Mouse (Mus musculus) regulatory T cell (primary cell): Measurements from ENCODE around the gene Nicn1.
"Not testable (repeated sequence)": the region's sequence is repeated elsewhere in the genome, so short reads cannot be mapped to it uniquely, and the experiment has no call there.

Source experiments
- in situ Hi-C: fragments of 300-600 bp; cut with MboI, MseI; formaldehyde crosslinking; loops from one replicate; pipeline ENCODE4 v1.15.1; 2025; ENCODE audit warnings: high pct_unique_total_duplicates

Gene Nicn1

DNA sequence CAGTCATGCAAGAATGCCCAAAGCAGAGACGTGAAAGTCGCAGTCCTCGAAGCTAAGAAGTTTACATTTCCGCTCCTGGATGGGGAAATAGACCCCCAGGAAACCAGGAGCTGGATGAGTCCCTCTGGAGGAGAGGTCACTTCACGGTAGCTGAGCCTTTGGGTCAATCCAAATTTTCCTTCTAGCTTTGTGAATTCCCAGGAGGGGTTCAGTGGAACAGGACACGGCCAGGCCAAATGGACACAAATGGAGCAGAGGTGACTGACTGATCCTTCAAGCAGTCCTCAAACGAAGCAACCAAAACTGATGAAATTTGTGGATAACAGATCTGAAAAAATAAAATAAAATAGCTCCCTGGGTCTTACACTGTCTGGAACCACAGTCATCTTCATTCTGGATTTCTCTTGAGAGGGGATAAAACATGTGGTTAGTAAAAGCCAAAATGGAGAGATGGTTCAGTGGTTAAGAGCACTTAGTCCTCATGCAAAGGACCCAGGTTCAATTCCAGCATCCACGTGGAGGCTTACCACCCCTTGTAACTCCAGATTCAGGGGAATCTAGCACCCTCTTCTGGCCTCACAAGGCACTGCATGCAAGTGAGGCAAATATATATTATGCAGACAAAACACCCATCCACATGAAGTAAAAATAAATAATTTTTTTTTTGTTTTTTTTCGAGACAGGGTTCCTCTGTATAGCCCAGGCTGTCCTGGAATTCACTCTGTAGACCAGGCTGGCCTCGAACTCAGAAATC, 11.4 kb upstream of the Nicn1 start:
- in situ Hi-C loops = no loop called here

DNA sequence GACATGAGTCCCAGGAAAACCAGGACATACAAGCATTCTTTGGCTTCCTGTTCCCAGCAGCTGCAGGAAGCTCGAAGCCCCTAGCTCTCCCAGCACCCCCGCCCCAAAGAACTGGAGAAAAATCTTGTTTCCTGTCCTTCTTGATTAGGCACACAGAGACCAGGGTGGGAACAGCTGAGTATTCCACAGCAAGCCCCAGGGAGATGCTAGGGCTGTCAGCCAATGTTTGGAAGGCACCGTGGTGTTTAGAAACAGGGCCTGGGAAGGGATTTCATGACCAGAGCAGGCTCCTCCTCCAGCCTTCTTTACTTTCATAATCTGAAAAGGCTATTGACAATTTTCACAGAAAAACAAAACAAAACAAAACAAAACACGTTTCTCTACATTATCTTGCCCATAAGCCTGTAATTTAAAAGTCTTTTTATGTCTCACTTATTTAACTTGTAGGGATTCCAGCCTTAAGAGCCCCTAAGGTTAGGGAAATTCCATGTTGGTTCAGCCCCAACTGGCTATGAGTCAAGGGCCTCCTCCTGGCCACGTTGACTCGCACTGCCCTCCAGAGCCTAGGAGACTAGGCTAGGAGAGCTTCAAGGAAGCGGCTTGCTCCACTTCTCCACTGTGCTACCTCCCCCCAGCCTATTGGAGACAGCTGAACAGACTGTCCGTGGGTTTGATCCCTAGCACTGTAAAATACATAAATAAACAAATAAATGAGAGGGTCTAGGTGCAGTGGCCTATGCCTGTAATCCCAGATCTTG, 10.0 kb upstream of the Nicn1 start:
- in situ Hi-C loops = no loop called here

DNA sequence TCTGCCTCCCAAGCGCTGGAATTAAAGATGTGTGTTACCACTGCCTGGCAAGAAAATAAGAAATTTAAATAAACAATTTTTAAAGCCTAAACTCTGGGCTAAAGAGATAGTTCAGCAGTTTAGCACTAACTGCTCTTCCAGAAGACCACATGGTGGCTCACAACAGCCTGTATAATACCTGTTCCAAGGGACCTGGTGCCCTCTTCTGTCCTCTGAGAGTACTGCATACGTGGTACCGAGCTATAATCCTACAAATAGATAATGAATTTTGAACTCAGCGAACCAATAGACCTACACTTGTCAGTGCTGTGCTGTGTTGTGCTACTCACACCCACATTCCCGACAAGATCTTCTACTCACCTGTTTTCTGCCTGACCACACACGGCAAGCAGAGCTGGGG, 5.8 kb upstream of the Nicn1 start:
- in situ Hi-C loops = no loop called here

DNA sequence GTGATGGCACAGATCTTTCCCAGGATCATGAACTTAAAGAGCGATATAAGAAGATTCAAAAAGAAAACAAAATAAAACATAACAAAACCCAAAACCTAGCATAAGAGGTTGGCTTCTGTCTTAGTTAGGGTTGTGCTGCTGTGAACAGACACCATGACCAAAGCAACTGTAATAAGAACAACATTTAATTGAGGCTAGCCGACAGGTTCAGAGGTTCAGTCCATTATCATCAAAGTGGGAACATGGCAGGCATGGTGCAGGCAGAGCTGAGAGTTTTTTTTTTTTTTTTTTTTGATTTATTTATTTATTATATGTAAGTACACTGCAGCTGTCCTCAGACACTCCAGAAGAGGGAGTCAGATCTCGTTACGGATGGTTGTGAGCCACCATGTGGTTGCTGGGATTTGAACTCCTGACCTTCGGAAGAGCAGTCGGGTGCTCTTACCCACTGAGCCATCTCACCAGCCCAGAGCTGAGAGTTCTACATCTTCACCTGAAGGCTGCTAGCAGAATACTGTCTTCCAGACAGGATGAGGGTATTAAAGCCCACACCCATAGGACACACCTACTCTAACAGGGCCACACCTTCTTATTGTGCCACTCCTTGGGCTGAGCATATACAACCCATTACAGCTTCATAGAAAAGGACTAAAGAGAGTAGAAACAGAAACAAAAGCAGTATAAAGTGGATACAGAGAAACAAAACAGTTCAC, 2.5 kb upstream of the Nicn1 start:
- in situ Hi-C loops = not testable (repeated sequence)

DNA sequence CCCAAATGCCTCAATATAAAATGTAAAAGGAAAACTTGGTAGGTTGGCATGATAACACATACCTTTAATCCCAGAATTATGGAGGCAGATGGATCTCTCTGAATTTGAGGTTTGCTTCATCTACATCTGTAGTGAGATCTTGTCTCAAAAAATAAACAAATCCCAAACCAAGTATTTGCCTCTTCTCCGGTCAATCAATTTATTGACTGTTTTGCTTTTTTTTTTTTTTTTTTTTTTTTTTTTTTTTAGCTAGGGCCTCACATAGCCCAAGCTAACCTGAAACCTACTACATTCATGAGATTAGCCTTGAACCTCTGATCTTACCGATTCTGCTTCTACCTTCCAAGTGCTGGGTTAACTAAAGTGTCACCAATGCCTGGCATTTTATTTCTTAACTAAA, 882 bp upstream of the Nicn1 start:
- in situ Hi-C loops = no loop called here

DNA sequence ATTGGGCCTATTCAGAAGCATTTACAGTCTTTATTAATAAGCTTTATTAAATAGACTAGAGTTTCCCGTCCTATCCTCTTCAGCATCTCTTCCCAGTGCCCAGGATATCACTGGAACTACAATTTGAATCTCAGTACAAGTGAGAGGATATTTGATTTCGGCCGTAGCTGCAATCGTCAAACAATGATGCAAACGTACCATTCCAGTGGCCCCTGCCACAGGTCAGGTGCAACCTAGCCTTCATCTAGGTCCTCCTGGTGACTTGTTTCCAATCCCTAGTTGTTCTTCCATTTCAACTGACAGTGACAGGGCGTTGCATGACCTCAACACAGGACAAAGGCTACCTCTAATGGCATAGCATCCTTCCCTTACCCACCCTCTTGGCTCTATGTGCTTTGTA, 544 bp downstream of the Nicn1 start:
- in situ Hi-C loops = no loop called here

DNA sequence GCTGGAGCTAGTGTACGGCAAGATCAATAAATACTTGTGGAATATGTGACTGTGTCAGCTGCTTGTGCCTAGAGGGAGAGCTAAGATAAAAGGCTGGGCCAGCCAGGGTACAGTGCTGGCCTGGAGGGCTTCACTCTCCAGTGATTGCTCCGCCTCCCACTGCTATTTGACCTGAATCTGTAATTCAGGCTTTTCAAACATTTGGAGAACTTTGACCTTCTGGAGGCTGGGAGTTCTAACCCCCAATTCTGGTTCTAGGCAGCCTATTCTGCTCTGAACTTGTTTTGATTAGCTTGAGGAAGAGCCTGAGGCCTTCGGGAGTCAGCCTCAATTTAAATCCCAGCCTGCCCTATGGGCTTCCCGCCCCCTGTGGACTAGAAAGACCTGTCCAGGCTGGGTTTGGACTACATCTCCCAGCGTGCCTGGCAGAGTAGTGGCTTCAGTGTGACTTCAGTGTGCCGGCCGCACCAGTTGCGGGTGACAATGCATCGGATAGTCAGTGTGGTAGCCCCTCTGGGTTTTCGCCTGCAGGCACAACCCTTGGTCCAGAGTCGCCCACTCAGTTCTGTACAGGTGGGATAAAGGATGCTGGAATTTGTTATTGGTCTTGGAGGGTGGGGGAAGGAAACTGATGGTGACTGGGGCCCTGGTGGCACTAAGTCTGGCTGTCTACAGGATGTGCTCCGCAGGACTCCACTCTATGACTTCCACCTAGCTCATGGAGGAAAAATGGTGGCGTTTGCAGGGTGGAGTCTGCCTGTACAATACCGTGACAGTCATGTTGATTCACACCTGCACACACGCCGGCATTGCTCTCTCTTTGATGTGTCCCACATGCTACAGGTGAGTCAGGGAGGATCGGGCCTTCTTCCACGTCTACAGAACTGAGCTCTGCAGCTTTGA, 6.5 kb downstream of the Nicn1 start, which contains the start of gene Amt:
Gene Amt (plus strand): TSS at position 401 of the 903 bp plus-strand sequence.
- in situ Hi-C loops = no loop called here

DNA sequence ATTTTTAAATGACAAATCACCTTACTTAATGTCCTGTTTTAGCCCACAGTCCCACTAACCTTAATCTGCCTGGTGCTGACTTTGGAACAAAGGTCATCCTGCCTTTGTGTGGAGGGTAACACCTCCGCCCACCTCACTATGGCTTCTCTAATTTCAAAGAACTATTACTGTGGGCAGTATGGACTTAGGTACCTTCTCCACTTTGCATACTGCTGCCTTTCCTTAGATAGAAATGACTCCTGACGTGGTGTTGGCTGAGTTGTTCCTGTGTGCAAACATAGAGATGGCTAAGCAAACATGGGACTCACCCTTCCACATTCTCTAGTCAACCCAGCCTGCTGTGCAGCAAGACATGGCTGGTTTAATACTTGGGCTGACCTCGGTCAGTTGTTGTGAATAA, 11.6 kb downstream of the Nicn1 start:
- in situ Hi-C loops = loop anchor here (25.0 kb wide), 1 partner anchor 990 kb away; no protein-coding TSS in a partner anchor

DNA sequence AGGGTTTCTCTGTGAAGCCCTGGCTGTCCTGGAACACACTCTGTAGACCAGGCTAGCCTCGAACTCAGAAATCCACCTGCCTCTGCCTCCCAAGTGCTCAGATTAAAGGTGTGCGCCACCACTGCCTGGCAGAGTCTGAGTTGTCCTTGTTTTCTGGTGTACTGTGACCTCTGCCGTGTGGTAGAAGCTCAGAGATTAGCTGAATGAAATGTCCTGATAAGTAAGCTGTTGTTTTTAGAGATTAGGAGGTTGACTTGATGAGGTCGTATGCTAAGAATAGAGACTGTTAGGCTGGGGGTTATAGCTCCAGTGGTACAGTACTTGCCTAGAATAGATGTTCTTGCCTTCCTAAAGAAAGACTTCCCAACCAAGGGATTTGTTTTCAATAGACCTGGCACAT, 14.5 kb downstream of the Nicn1 start:
- in situ Hi-C loops = loop anchor here (5.0 to 25.0 kb wide), 2 partner anchors 38 to 992 kb away; no protein-coding TSS in a partner anchor

DNA sequence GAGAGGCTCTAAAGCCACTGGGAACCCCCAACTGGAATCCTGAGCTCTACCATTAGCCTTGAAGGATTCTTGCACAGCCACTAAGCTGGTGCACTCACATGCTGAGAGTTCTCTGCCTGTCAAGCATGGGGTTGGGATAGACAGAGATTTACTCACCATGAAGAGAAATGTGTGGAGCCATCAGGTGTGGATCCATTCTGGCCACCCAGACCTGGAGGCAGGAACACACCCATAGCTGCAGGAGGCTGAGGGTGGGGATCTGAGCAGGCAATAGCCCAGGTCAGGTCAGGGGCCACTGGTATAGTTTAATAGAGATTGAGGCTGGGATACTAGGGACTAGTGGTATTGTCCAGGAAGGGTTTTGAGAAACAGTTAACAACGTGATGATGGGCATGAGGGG, 14.9 kb downstream of the Nicn1 start:
- in situ Hi-C loops = loop anchor here (5.0 to 25.0 kb wide), 2 partner anchors 37 to 993 kb away; no protein-coding TSS in a partner anchor

DNA sequence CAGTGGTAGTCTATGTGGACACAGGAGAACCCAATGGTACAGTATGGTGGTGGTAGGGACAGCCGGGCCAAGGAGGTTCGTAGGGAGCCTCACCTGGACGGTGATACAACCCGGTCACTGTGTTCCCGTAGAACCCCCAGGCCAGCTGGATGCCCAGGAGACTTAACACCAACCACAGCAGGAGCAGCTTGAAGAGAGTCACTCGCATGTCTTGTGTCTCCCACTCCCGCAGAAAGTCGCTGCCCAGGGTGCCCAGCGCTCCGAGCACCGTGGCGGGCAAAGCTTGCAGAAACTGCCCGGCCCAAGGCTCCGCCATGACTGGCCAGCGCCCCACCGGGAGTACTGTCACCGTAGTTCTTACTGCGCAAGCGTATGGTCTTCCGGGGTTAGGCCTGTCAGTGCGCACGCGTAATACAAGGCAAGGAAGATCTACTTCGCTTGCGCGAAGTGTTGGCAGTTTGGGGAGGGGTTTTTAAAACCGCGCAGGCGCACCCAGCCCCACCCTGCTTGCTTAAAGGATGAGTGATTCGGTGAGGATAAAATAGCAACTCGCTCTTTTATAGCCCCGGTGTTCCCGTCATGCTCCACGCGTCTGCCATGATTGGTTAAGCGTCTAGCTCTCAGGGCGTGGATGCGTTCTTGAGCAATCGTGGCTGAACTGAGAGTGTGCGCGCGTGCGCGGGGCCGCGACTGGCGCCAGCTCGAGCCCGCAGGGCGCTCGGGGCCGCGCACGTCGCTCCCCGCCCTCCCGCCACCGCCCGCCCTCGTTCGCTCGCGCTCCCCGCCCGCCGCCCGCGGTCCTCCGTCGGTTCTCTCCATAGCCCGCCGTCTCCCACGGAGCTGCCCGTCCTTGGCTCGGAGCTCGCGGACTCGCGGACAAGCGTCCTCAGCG, 15.6 kb downstream of the Nicn1 start, which contains the start of the genes Rhoa and Tcta:
Gene Rhoa (plus strand): TSS at position 501 of the 892 bp plus-strand sequence.
Gene Tcta (minus strand): TSS at position 532 of the 892 bp plus-strand sequence.
- in situ Hi-C loops = loop anchor here (5.0 to 25.0 kb wide), 2 partner anchors 36 to 994 kb away; no protein-coding TSS in a partner anchor

DNA sequence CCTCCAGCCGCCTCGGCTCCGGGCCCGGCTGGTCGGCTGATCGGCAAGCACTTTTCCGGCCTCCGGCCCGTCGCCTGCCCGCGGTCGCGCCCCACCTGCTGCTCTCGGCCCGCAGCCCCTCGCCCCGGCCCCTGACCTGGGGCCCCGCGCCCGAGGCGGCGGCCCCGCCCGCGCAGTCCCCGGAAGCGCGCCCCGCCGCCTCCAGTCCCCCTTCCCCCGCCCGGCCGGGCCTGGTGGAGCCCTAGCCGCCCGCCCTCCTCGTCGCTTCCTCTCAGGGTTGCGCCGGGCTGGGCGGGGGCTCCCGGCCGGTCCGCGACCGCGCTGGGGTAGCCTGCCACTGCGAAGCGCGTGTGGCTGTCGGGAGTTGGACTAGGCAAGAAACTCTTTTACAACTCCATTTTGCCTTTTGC, 16.3 kb downstream of the Nicn1 start:
- in situ Hi-C loops = loop anchor here (5.0 to 25.0 kb wide), 2 partner anchors 36 to 994 kb away; no protein-coding TSS in a partner anchor

DNA sequence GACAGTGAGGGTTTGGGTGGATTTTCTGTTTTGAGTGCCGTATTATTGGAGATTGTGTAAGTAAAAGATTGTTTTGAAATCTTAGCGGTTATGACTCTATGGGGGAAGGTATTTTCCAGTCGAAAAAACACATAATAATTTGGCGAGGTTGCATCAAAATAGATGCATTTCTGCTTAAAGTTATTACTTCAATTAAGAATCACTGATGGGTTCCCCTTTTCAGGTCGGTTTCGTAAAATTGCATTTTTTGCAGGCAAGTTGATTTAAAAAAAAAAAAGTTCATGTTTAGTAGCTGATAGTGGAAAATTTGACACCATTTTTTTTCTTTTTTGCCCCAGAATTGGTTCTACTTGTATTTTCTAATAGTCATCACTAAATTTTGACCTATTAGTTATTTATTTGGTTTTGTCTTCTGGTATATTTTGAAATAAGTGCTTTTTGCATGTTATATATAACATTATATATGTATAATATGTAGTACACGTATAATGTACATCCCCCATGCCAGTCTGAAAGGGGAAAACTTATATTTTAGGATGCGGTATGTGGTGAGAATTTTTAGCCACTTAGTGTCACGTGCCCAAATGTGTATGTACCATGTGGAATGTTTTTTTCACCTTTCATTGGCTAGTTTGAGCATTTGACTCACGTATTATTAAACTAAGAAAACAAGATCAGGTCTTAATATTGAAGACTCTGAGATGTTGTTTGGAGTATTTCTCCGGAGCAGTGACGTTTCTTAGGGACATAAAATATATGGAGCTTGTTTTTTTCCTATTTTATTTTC, 17.0 kb downstream of the Nicn1 start:
- in situ Hi-C loops = loop anchor here (5.0 to 25.0 kb wide), 2 partner anchors 35 to 995 kb away; no protein-coding TSS in a partner anchor

DNA sequence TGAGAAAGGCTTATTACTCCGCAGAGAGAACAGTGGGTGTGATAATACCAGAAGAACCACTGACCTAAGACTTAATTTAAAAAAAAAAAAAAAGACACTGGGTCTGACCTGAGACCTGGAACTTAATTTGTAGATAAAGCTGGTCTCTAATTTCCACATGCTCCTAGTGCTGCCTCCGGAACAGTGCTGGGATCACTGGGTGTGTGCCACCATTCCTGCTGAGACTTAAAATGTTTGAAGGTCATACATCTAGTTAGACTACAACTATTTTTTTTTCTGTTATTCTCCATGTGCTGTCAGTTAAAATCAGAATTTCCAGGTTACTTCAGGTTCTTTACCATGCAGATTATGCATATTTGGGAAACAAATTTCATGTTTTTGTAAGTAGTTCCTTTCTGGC, 17.9 kb downstream of the Nicn1 start:
- in situ Hi-C loops = loop anchor here (5.0 to 25.0 kb wide), 2 partner anchors 34 to 996 kb away; no protein-coding TSS in a partner anchor

DNA sequence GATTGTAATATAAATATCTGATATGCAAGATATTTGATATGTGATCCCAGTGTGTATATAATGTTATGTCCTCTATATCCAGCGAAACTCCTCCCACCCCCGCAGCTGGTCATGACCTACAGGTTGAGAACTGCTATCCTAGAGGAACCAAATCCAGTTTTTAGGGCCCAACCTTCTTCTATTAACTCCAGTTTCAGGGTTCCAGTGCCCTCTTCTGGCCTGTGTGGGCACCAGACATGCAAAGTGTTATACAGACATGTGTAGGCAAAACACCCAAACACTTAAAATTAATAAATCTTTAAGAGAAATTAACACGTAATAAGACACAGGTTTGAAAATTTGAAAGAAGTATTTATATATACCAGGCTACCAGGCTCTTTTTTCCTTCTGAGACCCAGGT, 27.3 kb downstream of the Nicn1 start:
- in situ Hi-C loops = loop anchor here (25.0 kb wide), 1 partner anchor 1005 kb away; no protein-coding TSS in a partner anchor

DNA sequence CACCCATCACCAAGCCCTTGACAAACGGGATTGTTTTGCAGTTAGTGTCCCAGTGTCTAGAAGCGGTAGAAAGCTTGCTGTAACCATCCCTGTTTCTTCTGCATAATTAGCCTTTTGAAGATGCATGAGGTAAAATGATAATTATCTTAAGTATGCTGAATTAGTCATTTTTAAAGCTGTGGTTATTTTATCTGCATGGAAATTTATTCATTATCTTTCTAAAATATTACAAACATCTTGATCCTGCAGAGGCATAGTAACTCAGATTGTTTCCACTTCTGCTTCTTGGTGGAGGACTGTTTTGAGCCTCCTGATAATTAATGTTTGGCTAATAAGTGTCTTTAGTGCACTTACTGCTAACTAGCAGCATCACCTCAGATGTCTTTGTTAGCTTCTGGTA, 28.2 kb downstream of the Nicn1 start:
- in situ Hi-C loops = loop anchor here (25.0 kb wide), 1 partner anchor 1006 kb away; no protein-coding TSS in a partner anchor

DNA sequence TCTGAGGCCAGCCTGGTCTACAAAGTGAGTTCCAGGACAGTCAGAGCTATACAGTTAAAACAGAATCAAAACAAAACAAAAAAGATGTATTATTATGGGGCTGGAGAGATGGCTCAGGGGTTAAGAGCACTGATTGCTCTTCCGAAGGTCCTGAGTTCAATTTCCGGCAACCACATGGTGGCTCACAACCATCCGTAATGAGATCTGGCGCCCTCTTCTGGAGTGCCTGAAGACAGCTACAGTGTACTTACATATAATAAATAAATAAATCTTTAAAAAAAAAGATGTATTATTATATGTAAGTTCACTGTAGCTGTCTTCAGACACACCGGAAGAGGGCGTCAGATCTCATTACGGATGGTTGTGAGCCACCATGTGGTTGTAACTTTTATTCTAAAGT, 31.8 kb downstream of the Nicn1 start:
- in situ Hi-C loops = loop anchor here (25.0 kb wide), 1 partner anchor 1010 kb away; no protein-coding TSS in a partner anchor

DNA sequence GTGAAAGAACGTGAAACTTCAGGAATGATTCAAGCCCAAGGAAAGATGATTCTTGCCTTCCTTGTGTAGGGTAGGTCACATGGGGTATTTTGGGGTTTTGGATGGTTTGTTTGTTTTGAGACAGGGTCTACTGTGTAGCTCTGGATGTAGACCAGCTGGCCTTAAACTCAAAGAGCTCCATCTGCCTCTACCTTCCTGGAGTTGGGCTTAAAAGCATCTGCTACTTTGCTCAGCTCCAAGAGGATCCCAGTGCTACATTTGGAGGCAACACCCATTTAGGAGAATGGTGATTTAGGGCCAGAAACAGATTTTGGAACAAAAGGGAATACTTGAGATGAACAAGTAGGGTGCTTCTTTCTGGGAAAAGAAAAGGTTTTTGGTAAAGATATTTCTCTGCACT, 34.6 kb downstream of the Nicn1 start:
- in situ Hi-C loops = loop anchor here (25.0 kb wide), 1 partner anchor 1012 kb away; no protein-coding TSS in a partner anchor
